Mouse (Mus musculus) midbrain, embryonic 11.5 days (tissue): ENCODE results near the gene Nfx1. TPM values are rescaled to one million over a fixed set of nuclear protein-coding genes. Genes with fewer than 3 reads are reported as not detected.
A peak's percentile ranks its signal among the peaks of the same experiment; 100 is the strongest.

Source experiments
- ATAC-seq: fragments of 200-750 bp; cut with Nextera tagmentation; 2 replicates; pipeline ENCODE4 v1.8.0; 2017; ENCODE audit warnings: moderate TSS enrichment, moderate library complexity; ENCODE audit not compliant: low FRiP score
- DNase-seq: peaks from one replicate; pipeline ENCODE4 v3.0.0; 2015; ENCODE audit warnings: low spot score; ENCODE audit errors: missing footprints
- H3K27ac ChIP-seq: fragments of 300-500 bp; sonication (generic); 2 replicates; pipeline ENCODE4 v1.5.1; 2014; ENCODE audit warnings: low read depth, low read length
- H3K27me3 ChIP-seq: fragments of 300-500 bp; sonication (generic); 2 replicates; pipeline ENCODE4 v1.6.1; 2014; ENCODE audit warnings: mild to moderate bottlenecking, low read length, moderate library complexity, mixed read lengths; ENCODE audit not compliant: control insufficient read depth, insufficient read depth
- H3K36me3 ChIP-seq: fragments of 300-500 bp; sonication (generic); 2 replicates; pipeline ENCODE4 v1.6.1; 2014; ENCODE audit warnings: mild to moderate bottlenecking, low read length, moderate library complexity, mixed read lengths; ENCODE audit not compliant: control insufficient read depth, insufficient read depth
- H3K4me1 ChIP-seq: fragments of 300-500 bp; sonication (generic); 2 replicates; pipeline ENCODE4 v1.6.1; 2014; ENCODE audit warnings: low read length; ENCODE audit not compliant: control insufficient read depth, insufficient read depth
- H3K4me2 ChIP-seq: fragments of 300-500 bp; sonication (generic); 2 replicates; pipeline ENCODE4 v1.6.1; 2014; ENCODE audit warnings: mild to moderate bottlenecking, moderate library complexity
- H3K4me3 ChIP-seq: fragments of 300-500 bp; sonication (generic); 2 replicates; pipeline ENCODE4 v1.5.1; 2014; ENCODE audit warnings: low read depth, low read length
- H3K9ac ChIP-seq: fragments of 300-500 bp; sonication (generic); 2 replicates; pipeline ENCODE4 v1.6.1; 2014; ENCODE audit warnings: low read length
- H3K9me3 ChIP-seq: fragments of 300-500 bp; sonication (generic); 2 replicates; pipeline ENCODE4 v1.6.1; 2016; ENCODE audit warnings: low read length; ENCODE audit not compliant: control insufficient read depth
- WGBS: fragments of 180-500 bp; shearing (Covaris S2); extraction: QIAGEN DNeasy Blood & Tissue Kit; methylation state at CpG from one replicate; pipeline ENCODE4 v1.1.7; 2014; 5-methylcytosine and 5-hydroxymethylcytosine counted together
- polyA plus RNA-seq: library from polyadenylated mRNA; unstranded; fragments of >200 nt; fragmentation: Nextera tagmentation; extraction: Ambion mirVana; gene quantifications from 2 replicates; pipeline ENCODE4 v1.2.1, GENCODE M21; 2014

The Nfx1 gene
- polyA plus RNA-seq, 1 experiment from 2014 or later = 89.5 TPM

GRCm38 (mm10) chr4:41047524-41048271 lies 77.0 kb downstream of the Nfx1 start, which contains the start of gene Aqp7:
Gene Aqp7 (minus strand): TSS chr4:41048139.
- no peak for DNase-seq
- no peak for ATAC-seq
- WGBS = 41% methylated on average over 9 of the region's 9 CpGs
- Histone ChIP-seq H3K9me3 (no peaks in the 10 kb centered on the region), H3K36me3 (no peaks in the 10 kb centered on the region), H3K27me3 (no peaks in the 10 kb centered on the region), H3K9ac (no peak within 1 kb of the TSS), H3K27ac (no peak within 1 kb of the TSS), H3K4me3 (no peak within 1 kb of the TSS), H3K4me1 (no peaks in the 10 kb centered on the region), H3K4me2 (no peak within 1 kb of the TSS)

- Histone ChIP-seq H3K9ac (no peak overlapping the region), H3K27me3 (no peaks in the 10 kb centered on the region), H3K4me3 (no peak overlapping the region), H3K9me3 (no peaks in the 10 kb centered on the region), H3K4me2 (no peak overlapping the region), H3K27ac (no peak overlapping the region), H3K36me3 (no peaks in the 10 kb centered on the region), H3K4me1 (no peaks in the 10 kb centered on the region)
- WGBS = 84% methylated on average over 2 of the region's 2 CpGs
- DNase-seq (no peak), ATAC-seq (no peak)
Observed at GRCm38 (mm10) chr4:41048926-41049325, 78.2 kb downstream of the Nfx1 start.

- ATAC-seq = peak; percentile 73; the same call in 1 of the 2 replicates
- WGBS = 37% methylated on average over 16 of the region's 16 CpGs
- no peak overlapping the region for H3K4me3 ChIP-seq
Observed at GRCm38 (mm10) chr4:41050726-41051675, 80.3 kb downstream of the Nfx1 start.

GRCm38 (mm10) chr4:41051781-41052180 lies 81.1 kb downstream of the Nfx1 start:
- no peaks in the 10 kb centered on the region for H3K27me3 ChIP-seq
- no peak overlapping the region for H3K4me2 ChIP-seq
- H3K36me3 ChIP-seq = no peaks in the 10 kb centered on the region
- no peaks in the 10 kb centered on the region for H3K4me1 ChIP-seq
- H3K4me3 ChIP-seq = no peak overlapping the region
- 83% methylated on average over 7 of the region's 7 CpGs for WGBS
- ATAC-seq (no peak), DNase-seq (no peak)
- H3K27ac ChIP-seq = no peak overlapping the region
- H3K9ac ChIP-seq = no peak overlapping the region
- H3K9me3 ChIP-seq = no peaks in the 10 kb centered on the region

More at GRCm38 (mm10) chr4:41050726-41051675, 80.3 kb downstream of the Nfx1 start:
- Histone ChIP-seq H3K27ac (no peak overlapping the region), H3K9me3 (no peaks in the 10 kb centered on the region), H3K4me2 (peak overlapping the region; percentile 30; the same call in 1 of the 2 replicates), H3K4me1 (no peaks in the 10 kb centered on the region), H3K36me3 (no peaks in the 10 kb centered on the region), H3K9ac (peak overlapping the region; percentile 51; the same call in 1 of the 2 replicates), H3K27me3 (no peaks in the 10 kb centered on the region)
- DNase-seq = peak; percentile 99

- Histone ChIP-seq H3K9me3 (no peaks in the 10 kb centered on the region), H3K9ac (no peak overlapping the region), H3K4me3 (no peak overlapping the region), H3K4me1 (no peaks in the 10 kb centered on the region), H3K27ac (no peak overlapping the region), H3K4me2 (no peak overlapping the region), H3K36me3 (no peaks in the 10 kb centered on the region), H3K27me3 (no peaks in the 10 kb centered on the region)
- ATAC-seq (no peak), DNase-seq (no peak)
- 86% methylated on average over 13 of the region's 13 CpGs for WGBS
Observed at GRCm38 (mm10) chr4:41055111-41055510, 84.4 kb downstream of the Nfx1 start.

GRCm38 (mm10) chr4:41056253-41056652 lies 85.5 kb downstream of the Nfx1 start:
- H3K9ac ChIP-seq = no peak overlapping the region
- H3K27me3 ChIP-seq = no peaks in the 10 kb centered on the region
- ATAC-seq = no peak
- H3K4me2 ChIP-seq = no peak overlapping the region
- H3K4me3 ChIP-seq = no peak overlapping the region
- no peaks in the 10 kb centered on the region for H3K9me3 ChIP-seq
- 41% methylated on average over 1 of the region's 1 CpGs for WGBS
- no peak for DNase-seq
- no peaks in the 10 kb centered on the region for H3K36me3 ChIP-seq
- no peak overlapping the region for H3K27ac ChIP-seq
- H3K4me1 ChIP-seq = no peaks in the 10 kb centered on the region

- no peak overlapping the region for H3K27ac ChIP-seq
- no peak overlapping the region for H3K4me2 ChIP-seq
- WGBS = 69% methylated on average over 7 of the region's 7 CpGs
Observed at GRCm38 (mm10) chr4:41056742-41057332, 86.1 kb downstream of the Nfx1 start.

GRCm38 (mm10) chr4:41057361-41057760 lies 86.7 kb downstream of the Nfx1 start:
- no peaks in the 10 kb centered on the region for H3K36me3 ChIP-seq
- no peaks in the 10 kb centered on the region for H3K27me3 ChIP-seq
- H3K9ac ChIP-seq = no peak overlapping the region
- WGBS = 72% methylated on average over 6 of the region's 9 CpGs
- no peak overlapping the region for H3K4me3 ChIP-seq
- no peak for ATAC-seq
- no peak overlapping the region for H3K4me2 ChIP-seq
- H3K9me3 ChIP-seq = no peaks in the 10 kb centered on the region
- no peak for DNase-seq
- H3K4me1 ChIP-seq = no peaks in the 10 kb centered on the region
- no peak overlapping the region for H3K27ac ChIP-seq

More at GRCm38 (mm10) chr4:41056742-41057332, 86.1 kb downstream of the Nfx1 start:
- Histone ChIP-seq H3K4me3 (no peak overlapping the region), H3K36me3 (no peaks in the 10 kb centered on the region), H3K9me3 (no peaks in the 10 kb centered on the region), H3K27me3 (no peaks in the 10 kb centered on the region), H3K9ac (no peak overlapping the region), H3K4me1 (no peaks in the 10 kb centered on the region)
- DNase-seq = no peak
- no peak for ATAC-seq
